Mouse (Mus musculus) c-Kit-positive CD71-positive TER-119-positive erythroid progenitor cells, embryonic 14.5 days (primary cell): Measurements from ENCODE around the gene Foxo6.

Experiments
- DNase-seq: peaks from one replicate; pipeline ENCODE4 v3.0.0-alpha.2; 2013; ENCODE audit warnings: low spot score

Gene Foxo6

GRCm38 (mm10) chr4:120287290-120288111 lies at the start of gene Foxo6:
Foxo6 (minus strand) TSS chr4:120287349.
- peak; percentile 74 for DNase-seq

DNA sequence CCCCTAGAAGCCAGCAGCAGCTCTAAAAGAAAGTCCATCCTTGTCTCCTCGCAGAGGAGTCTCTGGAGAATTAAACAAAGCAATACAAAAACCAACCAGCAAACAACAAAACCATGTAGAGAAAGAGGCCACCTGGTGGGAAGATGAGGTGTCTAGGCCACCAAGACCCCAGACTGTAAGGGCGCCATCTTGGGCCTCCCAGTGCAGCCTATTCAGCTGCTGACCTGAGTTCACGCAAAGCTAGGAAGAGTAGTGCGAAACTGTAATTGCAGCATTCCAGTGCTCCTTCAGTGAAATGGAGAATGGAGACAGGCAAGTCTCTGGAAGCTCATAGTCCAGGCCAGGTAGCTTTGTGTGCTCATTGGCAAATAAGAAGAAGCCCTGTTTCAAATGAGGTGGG lies 47.2 kb upstream of the Foxo6 start:
- DNase-seq, result no peak

DNA sequence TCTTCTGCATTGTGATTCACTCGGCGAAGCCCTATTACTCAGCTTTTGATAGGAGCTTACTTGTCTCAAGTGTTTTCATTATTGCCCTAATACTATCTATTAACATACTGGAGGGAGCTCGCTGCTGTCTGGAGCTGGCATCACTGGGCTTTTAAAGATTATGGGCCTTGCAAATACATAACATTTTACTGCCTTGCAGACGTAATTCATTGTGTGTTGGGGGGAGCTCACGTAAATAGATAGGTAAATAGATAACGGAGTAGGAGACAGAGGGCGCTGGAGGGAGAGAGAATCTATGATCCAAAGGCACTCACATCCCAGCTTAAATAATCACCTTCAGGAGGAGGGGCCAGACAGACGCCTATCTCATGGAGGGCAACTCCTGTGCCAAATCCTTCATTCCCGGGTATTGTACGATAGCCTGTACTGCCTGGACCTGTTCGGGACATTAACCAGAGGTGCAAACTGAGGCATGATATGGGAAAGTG lies 45.8 kb upstream of the Foxo6 start:
- no peak for DNase-seq

GRCm38 (mm10) chr4:120332405-120332933 lies 45.3 kb upstream of the Foxo6 start:
- DNase-seq, result no peak

- no peak for DNase-seq
Observed at GRCm38 (mm10) chr4:120331992-120332391, 44.8 kb upstream of the Foxo6 start.

- no peak for DNase-seq
Observed at GRCm38 (mm10) chr4:120331541-120331940, 44.4 kb upstream of the Foxo6 start.

DNA sequence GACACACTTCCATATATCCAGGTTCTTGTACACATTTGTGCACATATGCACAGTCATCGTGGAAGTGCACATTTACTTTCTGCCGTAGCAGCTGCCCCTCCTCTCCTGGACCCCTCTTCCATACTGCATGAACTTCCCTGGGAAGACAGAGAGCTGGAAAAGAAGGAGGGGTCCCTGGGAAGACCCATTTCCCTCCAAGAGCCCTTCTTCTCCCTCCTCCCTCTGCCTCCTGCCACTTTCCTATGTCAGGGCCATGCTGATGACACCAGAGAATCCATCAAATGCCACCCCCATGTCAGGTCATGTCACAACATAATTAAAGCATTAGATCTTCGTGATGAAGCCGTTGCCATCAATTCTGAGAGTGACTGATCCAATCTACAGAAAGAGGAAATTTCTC lies 38.6 kb upstream of the Foxo6 start:
- DNase-seq, result no peak

GRCm38 (mm10) chr4:120325051-120325450 lies 37.9 kb upstream of the Foxo6 start:
- no peak for DNase-seq

DNA sequence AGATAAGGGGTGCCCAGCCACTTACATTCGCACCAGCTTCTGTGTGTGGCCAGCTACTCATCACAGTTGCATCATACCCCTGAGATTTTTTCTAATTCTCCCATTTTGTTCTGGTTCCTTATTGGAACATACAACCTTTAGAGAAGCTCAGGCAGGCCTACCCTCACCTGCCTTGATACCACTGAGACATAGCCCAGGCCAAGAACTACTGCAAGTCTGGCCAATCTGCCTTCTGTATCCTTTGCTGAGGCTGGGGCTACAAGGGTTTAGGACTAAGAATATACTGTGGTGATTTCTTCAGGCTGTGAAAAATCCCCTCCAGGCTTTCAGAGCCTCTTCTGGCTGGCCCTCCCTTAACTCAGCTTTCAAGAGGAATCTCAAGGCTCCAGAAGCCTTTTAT lies 36.7 kb upstream of the Foxo6 start:
- no peak for DNase-seq

GRCm38 (mm10) chr4:120323198-120323597 lies 36.0 kb upstream of the Foxo6 start:
- peak; percentile 19 for DNase-seq

DNA sequence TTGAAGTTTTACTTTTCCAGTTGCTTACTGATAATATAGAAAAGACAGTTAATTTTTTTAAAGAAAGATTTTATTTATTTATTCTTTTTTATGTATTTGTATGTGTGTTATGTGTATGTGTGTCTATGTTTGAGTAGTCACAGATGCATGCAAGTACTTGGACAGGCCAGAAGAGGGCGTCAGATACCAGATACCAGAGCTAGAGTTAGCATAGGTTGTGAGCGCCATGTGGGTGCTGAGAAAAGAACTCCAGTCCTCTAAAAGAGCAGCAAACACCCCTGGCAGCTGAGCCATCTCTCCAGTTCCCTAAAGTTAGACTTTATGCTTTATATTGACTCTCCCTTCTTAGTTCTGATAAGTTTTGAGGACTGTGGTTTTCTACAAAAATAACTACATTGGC lies 30.4 kb upstream of the Foxo6 start:
- no peak for DNase-seq

DNA sequence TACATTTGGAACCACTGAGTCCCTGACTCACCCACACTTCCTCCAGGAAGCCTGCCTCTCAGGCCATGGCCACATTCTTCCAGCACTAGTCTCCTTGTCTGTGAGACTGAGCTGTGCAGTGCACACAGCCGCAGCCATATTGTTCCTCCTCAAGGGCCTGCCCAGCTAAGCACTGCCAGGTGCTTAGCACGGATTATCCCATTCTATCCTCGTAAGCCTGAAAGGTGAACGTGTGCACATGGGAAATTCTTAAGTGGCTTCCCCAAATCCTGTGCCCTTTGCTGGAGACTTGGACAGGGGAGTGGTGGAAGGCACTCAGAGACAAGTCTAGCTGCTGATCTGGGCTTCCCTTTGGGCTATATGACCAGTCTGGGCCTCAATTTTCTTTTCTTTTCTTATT lies 29.6 kb upstream of the Foxo6 start:
- DNase-seq, result no peak

GRCm38 (mm10) chr4:120314571-120314970 lies 27.4 kb upstream of the Foxo6 start:
- no peak for DNase-seq

GRCm38 (mm10) chr4:120313309-120313708 lies 26.2 kb upstream of the Foxo6 start:
- no peak for DNase-seq

DNA sequence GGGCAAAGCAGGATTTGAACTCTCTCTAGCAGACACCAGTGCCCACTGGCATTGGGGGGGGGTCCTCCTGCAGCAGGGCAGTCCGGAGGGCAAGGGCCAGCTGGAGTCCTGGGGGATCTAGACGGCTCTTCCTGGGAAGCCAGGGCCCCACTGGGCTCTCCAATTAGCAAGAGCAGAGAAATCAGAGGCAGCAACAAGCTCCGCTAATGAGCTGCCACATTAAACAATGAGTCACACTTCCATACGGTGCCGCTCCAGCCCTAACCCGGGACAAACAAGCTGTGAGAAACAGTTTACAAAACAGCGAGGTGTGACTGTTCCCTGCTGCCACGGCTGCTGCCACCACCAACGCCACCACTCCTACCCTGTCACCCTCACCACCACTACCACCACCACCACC lies 17.4 kb upstream of the Foxo6 start:
- no peak for DNase-seq

DNA sequence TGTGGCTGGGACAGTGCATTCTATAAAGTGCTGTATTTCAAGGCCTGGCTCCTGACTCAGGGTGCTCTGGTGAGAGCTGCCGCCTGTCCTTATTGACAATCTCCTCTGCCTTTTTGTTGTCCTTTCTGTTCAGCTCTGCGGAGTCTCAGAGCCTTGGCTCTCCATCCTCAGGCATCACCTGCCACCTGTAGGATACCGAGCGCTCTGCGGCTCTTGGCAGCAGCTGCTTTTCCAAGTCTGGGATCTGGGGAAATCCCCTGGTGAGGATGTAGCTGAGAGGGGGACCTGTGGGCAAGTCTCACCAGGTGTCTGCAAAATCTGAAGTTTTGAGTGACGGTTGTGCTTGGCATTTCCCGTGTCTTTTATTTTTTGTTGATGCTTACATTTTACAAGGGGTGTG lies 12.1 kb upstream of the Foxo6 start:
- no peak for DNase-seq

- DNase-seq, result no peak
Observed at GRCm38 (mm10) chr4:120291106-120291822, 4.1 kb upstream of the Foxo6 start.

DNA sequence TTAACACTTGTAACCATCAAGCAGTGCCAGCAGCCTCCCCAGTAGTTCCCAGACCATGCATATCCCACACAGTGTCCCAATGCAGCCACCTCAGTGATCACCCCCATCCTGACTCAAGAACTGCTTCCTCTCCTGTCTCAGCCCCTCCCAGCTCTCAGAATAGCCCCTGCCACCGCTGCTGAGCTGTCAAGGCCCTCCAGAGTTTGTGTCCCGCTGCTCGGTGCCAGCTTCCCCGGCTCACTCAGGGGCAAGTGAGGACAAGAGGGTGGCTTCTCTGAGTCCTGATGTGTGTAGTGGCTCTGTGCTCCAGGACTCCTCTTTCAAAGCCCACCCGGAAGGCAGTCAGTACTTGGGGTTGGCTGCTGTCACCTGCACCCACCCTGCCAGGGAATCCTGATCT lies 3.3 kb upstream of the Foxo6 start:
- no peak for DNase-seq

DNA sequence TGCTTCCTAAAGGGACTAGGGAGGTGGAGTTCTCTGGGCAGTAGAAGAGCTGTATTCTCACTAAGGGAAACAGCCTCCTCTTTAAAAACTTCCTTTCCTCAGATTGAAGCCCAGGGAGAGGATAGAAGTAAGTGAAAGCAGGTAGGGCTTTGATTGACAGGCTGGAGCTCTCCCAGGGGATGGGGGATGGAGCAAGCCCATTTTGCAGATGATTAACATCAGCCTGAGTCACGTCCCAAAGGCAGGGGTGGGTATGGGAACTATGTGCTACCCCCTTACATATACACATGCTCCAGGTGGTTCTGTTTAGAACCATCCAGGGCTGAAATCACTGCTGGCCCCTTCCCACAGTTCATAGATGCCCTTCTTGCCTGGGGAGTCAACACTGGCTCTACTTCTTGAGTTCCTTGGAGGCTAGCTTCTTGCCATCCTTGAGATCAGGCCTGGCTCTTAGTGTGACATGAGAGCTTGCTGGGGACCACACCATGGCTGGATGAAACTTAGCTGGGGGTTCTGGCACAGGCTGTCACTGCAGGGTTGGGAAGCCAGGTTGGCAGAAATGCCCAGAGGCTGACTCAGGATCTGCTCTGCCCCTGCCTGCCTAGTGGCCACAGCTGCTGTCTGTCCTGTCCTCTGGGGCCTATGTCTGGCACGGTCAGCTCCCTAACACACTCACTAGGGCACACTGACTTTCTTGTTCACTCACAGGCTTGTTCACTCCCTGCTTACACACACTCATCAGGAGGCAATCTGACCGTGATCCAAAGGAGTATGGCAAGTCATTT lies 2.2 kb upstream of the Foxo6 start:
- no peak for DNase-seq

DNA sequence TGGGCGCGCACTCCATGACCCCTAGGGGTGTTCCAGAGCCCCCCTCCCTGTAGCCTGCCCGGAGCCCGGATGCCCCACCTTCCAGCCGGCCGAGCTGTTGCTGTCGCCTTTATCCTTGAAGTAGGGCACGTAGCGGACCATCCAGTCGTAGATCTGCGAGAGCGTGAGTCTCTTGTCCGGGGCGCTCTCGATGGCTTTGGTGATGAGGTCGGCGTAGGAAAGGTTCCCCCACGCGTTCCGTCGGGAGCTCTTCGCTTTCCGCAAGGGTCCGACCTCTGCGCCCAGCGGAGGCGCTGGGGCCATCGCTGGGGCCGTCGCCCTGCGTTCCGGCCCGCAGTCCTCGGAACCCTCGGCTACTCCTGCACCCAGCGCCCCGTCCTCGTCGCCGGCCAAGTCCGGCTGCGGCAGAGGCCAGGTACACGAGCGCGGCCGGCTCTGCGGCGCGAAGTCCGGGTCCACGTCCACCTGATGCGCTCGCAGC lies 348 bp downstream of the Foxo6 start:
- DNase-seq, result no peak

- DNase-seq, result no peak
Observed at GRCm38 (mm10) chr4:120285730-120286129, 1.4 kb downstream of the Foxo6 start.

GRCm38 (mm10) chr4:120285223-120285622 lies 1.9 kb downstream of the Foxo6 start:
- DNase-seq, result no peak
